10 mouse cellular contexts compared by ENCODE assay signal in the genomic region with DNA sequence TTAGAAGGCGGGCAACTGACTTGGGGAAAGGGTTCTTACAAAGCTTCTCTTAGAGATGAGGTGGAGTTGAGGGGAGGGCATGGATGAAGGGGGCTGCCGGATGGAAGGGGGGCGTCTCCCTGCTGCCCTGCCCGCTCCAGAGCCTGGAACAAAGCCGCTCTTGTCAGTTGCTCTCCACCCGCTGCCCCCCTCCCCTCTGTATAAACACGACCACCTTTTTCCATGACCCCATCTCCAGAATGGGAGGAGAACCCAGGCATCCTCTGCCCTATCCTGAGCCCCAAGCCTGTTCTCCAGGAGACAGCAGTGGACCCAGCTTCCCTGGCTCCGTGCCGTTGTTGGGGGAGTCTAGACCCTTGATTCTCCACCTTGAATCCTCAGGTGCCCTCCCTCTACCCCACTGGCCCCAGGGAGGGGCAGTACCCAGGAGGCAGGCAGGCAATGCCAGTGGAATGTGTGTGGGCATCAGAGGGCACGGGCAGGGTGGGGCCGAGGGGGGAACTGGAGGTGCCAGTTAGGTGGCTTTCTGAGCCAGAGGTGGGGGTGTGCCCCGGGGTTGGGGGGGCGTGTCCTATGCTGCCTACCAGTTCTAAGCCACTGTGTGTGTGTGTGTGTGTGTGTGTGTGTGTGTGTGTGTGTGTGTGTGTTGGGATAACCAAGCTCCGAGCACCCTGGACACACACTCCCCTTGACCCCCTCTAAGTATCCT. TPM values are rescaled to one million over a fixed set of nuclear protein-coding genes. Genes with fewer than 3 reads are reported as not detected.
A peak's percentile ranks its signal among the peaks of the same experiment; 100 is the strongest.
DNase-seq lines count a peak whose midpoint lies in the region; ATAC-seq and TF ChIP-seq lines count a peak whose summit lies in the region.
"Had no signal": no experiment of that assay in that cellular context is flagged by ENCODE, and none has a peak within 500 bp of the region (broad histone marks: within the 10 kb centered on the region; RNA-seq: fewer than 3 reads in every experiment).

No protein-coding gene starts in this region.

- H3K9me3 ChIP-seq in limb, embryonic 12.5 days = no peaks in the 10 kb centered on the region
- H3K9me3 ChIP-seq in stomach, postnatal 0 days (ENCODE audit: control insufficient read depth, low read length) = no peaks in the 10 kb centered on the region
- H3K9me3 ChIP-seq: liver, embryonic 13.5 days had no signal

- no peaks in the 10 kb centered on the region for H3K27me3 ChIP-seq in limb, embryonic 12.5 days
- H3K27me3 ChIP-seq in stomach, postnatal 0 days (ENCODE audit: control insufficient read depth, insufficient read depth, low read length) = no peaks in the 10 kb centered on the region

- DNase-seq in embryo, embryonic 11 days = peak; percentile 44
- no peak for DNase-seq in embryo, embryonic 10.5 days (ENCODE audit: low spot score)
- DNase-seq in retina, postnatal 1 day = peak; percentile 55
- DNase-seq in retina, embryonic 14.5 days (ENCODE audit: low spot score) = no peak
- DNase-seq in stomach, postnatal 0 days (ENCODE audit: low spot score) = peak; percentile 77
- DNase-seq in natural killer cell, adult 2 months (ENCODE audit: low spot score in 2 of 2) = no peak
- DNase-seq in spleen, postnatal 4 days (ENCODE audit: low spot score in 2 of 2) = no peak
- DNase-seq: liver, embryonic 13.5 days; right cerebral cortex, adult 18-20 months had no signal

- H3K9ac ChIP-seq in limb, embryonic 12.5 days (replicated peaks) = peak overlapping the region; percentile 93
- H3K9ac ChIP-seq in stomach, postnatal 0 days (ENCODE audit: low read length) = peak overlapping the region; percentile 43
- H3K9ac ChIP-seq: liver, embryonic 13.5 days had no signal

- TF ChIP-seq EP300 in stomach, postnatal 0 days (optimal IDR thresholded peaks at IDR 0.05) = peak; percentile 43

- 31% methylated on average over 13 of the region's 14 CpGs for WGBS in limb, embryonic 12.5 days
- WGBS in stomach, postnatal 0 days = 40% methylated on average over 13 of the region's 14 CpGs

- TF ChIP-seq CTCF in stomach, postnatal 0 days (IDR thresholded peaks at IDR 0.05; ENCODE audit: low read depth) = no peak

- peak overlapping the region; percentile 99 for H3K27ac ChIP-seq in limb, embryonic 12.5 days
- peak overlapping the region; percentile 93 for H3K27ac ChIP-seq in stomach, postnatal 0 days (replicated peaks)
- H3K27ac ChIP-seq: liver, embryonic 13.5 days had no signal

- ATAC-seq in limb, embryonic 12.5 days (ENCODE audit: insufficient number of reproducible peaks, insufficient read depth, low FRiP score, low TSS enrichment, low read depth) = peak; percentile 55
- peak; percentile 59 for ATAC-seq in stomach, postnatal 0 days (ENCODE audit: low FRiP score, low TSS enrichment)

- H3K4me1 ChIP-seq in limb, embryonic 12.5 days (replicated peaks) = peaks cover 86% of the 10 kb centered on the region
- H3K4me1 ChIP-seq in stomach, postnatal 0 days (replicated peaks; ENCODE audit: control insufficient read depth, insufficient read depth) = peaks cover 13% of the 10 kb centered on the region

- H3K4me3 ChIP-seq in limb, embryonic 12.5 days (replicated peaks) = peak overlapping the region; percentile 82
- peak overlapping the region; percentile 73 for H3K4me3 ChIP-seq in stomach, postnatal 0 days (ENCODE audit: low read depth, low read length)

- peaks cover 38% of the 10 kb centered on the region for H3K36me3 ChIP-seq in limb, embryonic 12.5 days
- H3K36me3 ChIP-seq in stomach, postnatal 0 days (ENCODE audit: control insufficient read depth, insufficient read depth, low read length) = peaks cover 7% of the 10 kb centered on the region; the same call in 1 of the 2 replicates
- H3K36me3 ChIP-seq: liver, embryonic 13.5 days had no signal

- peak overlapping the region; percentile 92 for H3K4me2 ChIP-seq in limb, embryonic 12.5 days
- H3K4me2 ChIP-seq in stomach, postnatal 0 days (replicated peaks; ENCODE audit: low read depth) = peak overlapping the region; percentile 86
- H3K4me2 ChIP-seq: liver, embryonic 13.5 days had no signal

RNA-seq across cellular contexts. Expression of gene Rarg, which starts 1.6 kb away (rescaled TPM):
- 137 TPM in 2 replicates for polyA plus RNA-seq in limb, embryonic 12.5 days (2016; fragmentation: Nextera tagmentation; extraction: Ambion mirVana)
- polyA plus RNA-seq in stomach, postnatal 0 days (2015; fragmentation: Nextera tagmentation; extraction: Ambion mirVana) = 27.2 and 34.6 TPM in 2 replicates

RNA-seq across cellular contexts. Expression of gene Gm9918, which starts 14.7 kb away (rescaled TPM):
- 1.3 and 1.4 TPM in 2 replicates for polyA plus RNA-seq in limb, embryonic 12.5 days (2016; fragmentation: Nextera tagmentation; extraction: Ambion mirVana)
- 0.10 and 0.12 TPM in 2 replicates for polyA plus RNA-seq in stomach, postnatal 0 days (2015; fragmentation: Nextera tagmentation; extraction: Ambion mirVana)
- polyA plus RNA-seq: liver, embryonic 13.5 days had no signal

RNA-seq across cellular contexts. Expression of gene Mfsd5, which starts 23.6 kb away (rescaled TPM):
- 56.1 and 58.8 TPM in 2 replicates for polyA plus RNA-seq in limb, embryonic 12.5 days (2016; fragmentation: Nextera tagmentation; extraction: Ambion mirVana)
- 81.6 and 83.6 TPM in 2 replicates for polyA plus RNA-seq in stomach, postnatal 0 days (2015; fragmentation: Nextera tagmentation; extraction: Ambion mirVana)

RNA-seq across cellular contexts. Expression of gene Itgb7, which starts 24.0 kb away (rescaled TPM):
- polyA plus RNA-seq in limb, embryonic 12.5 days (2016; fragmentation: Nextera tagmentation; extraction: Ambion mirVana) = 2.9 and 3.3 TPM in 2 replicates
- polyA plus RNA-seq in stomach, postnatal 0 days (2015; fragmentation: Nextera tagmentation; extraction: Ambion mirVana) = 1.2 TPM in 2 replicates

RNA-seq across cellular contexts. Expression of gene Espl1, which starts 40.4 kb away (rescaled TPM):
- 42.7 and 49.3 TPM in 2 replicates for polyA plus RNA-seq in limb, embryonic 12.5 days (2016; fragmentation: Nextera tagmentation; extraction: Ambion mirVana)
- polyA plus RNA-seq in stomach, postnatal 0 days (2015; fragmentation: Nextera tagmentation; extraction: Ambion mirVana) = 2.2 and 4.0 TPM in 2 replicates

Comparison
In these comparisons a context has a peak if more than half of its experiments do, and no peak if none do; other contexts are left out.
1. DNase-seq: peak in embryo, embryonic 11 days (single experiment), retina, postnatal 1 day (single experiment) and stomach, postnatal 0 days (single experiment); none in embryo, embryonic 10.5 days (single experiment), retina, embryonic 14.5 days (single experiment), natural killer cell, adult 2 months (0 of 2) and spleen, postnatal 4 days (0 of 2).